Mouse (Mus musculus) layer of hippocampus, adult 18-20 months (tissue): ENCODE results near the gene Atp6v1g2. TPM values are rescaled to one million over a fixed set of nuclear protein-coding genes. Genes with fewer than 3 reads are reported as not detected.

Source experiments
- DNase-seq, 2 experiments: peaks; one replicate each; pipeline ENCODE4 v3.0.0; 2022; ENCODE audit warnings: low spot score in 2 of 2
- microRNA-seq, 2 experiments: library from miRNA; unstranded; fragments of <30 nt; microRNA quantifications; one replicate each; pipeline ENCODE4 v1.2.0; 2021
- total RNA-seq, 2 experiments: library from RNA; stranded (reverse); gene quantifications; 2 replicates each; pipeline ENCODE4 v1.2.3; 2021

Gene Atp6v1g2
- total RNA-seq, 2 experiments from 2014 or later: 637 to 681 TPM

- no peak for DNase-seq
These were observed 52.0 kb downstream of the Atp6v1g2 start for GRCm38 (mm10) chr17:35285431-35285830.

Small RNA genes lying within 50 kb of the gene (microRNA-seq; reads per million reads assigned to microRNA genes)
- gene Mir6973a (0 reads per million in 2 experiments), gene Mir6974 (0 to 0.20 reads per million in 2 experiments), gene Mir6975 (0 reads per million in 2 experiments), gene Mir8094 (0 reads per million in 2 experiments)

Other genes starting within 250 kb of the Atp6v1g2 start
- gene Vars, start 232.7 kb upstream of the Atp6v1g2 start, total RNA-seq: 10 to 100 TPM; 46.6 to 50.4 TPM
- gene Vwa7, start 217.1 kb upstream of the Atp6v1g2 start, total RNA-seq: under 1 TPM; 0.15 to 0.22 TPM
- gene Sapcd1, start 205.6 kb upstream of the Atp6v1g2 start, total RNA-seq: 1 to 10 TPM in 1 of 2 experiments, not detected in 1; 1.4 TPM
- 1 to 10 TPM; 1.5 to 1.6 TPM for gene Msh5, start 186.9 kb upstream of the Atp6v1g2 start, total RNA-seq
- 1 to 10 TPM; 7.7 to 8.3 TPM for gene Clic1, start 183.7 kb upstream of the Atp6v1g2 start, total RNA-seq
- 10 to 100 TPM in 1 of 2 experiments, 1 to 10 TPM in 1; 9.4 to 11.0 TPM for gene Ddah2, start 174.6 kb upstream of the Atp6v1g2 start, total RNA-seq
- not detected for gene Ly6g6c, start 168.3 kb upstream of the Atp6v1g2 start, total RNA-seq
- gene Mpig6b, start 167.5 kb upstream of the Atp6v1g2 start, total RNA-seq: not detected
- 1 to 10 TPM; 3.6 to 5.0 TPM for gene Ly6g6e, start 156.8 kb upstream of the Atp6v1g2 start, total RNA-seq
- 1 to 10 TPM in 1 of 2 experiments, under 1 TPM in 1; 0.87 to 2.0 TPM for gene Ly6g6d, start 155.6 kb upstream of the Atp6v1g2 start, total RNA-seq
- gene Ly6g6f, start 148.1 kb upstream of the Atp6v1g2 start, total RNA-seq: under 1 TPM; 0.57 to 0.58 TPM
- 100 to 1,000 TPM in 1 of 2 experiments, 10 to 100 TPM in 1; 97.6 to 103 TPM for gene Abhd16a, start 144.4 kb upstream of the Atp6v1g2 start, total RNA-seq
- gene Ly6g5c, start 125.4 kb upstream of the Atp6v1g2 start, total RNA-seq: not detected
- under 1 TPM; 0.30 to 0.56 TPM for gene Ly6g5b, start 118.2 kb upstream of the Atp6v1g2 start, total RNA-seq
- 10 to 100 TPM; 15.2 to 17.1 TPM for gene Gpank1, start 112.2 kb upstream of the Atp6v1g2 start, total RNA-seq
- 100 to 1,000 TPM; 179 to 185 TPM for gene Csnk2b, start 111.6 kb upstream of the Atp6v1g2 start, total RNA-seq
- 10 to 100 TPM; 22.5 to 28.9 TPM for gene D17H6S53E, start 107.3 kb upstream of the Atp6v1g2 start, total RNA-seq
- gene Apom, start 101.6 kb upstream of the Atp6v1g2 start, total RNA-seq: not detected
- 100 to 1,000 TPM; 323 to 339 TPM for gene Bag6, start 98.5 kb upstream of the Atp6v1g2 start, total RNA-seq
- 100 to 1,000 TPM; 317 to 343 TPM for gene Prrc2a, start 68.8 kb upstream of the Atp6v1g2 start, total RNA-seq
- gene Aif1, start 57.6 kb upstream of the Atp6v1g2 start, total RNA-seq: 10 to 100 TPM in 1 of 2 experiments, 1 to 10 TPM in 1; 9.4 to 13.0 TPM
- 1 to 10 TPM; 5.5 to 6.7 TPM for gene Lst1, start 45.2 kb upstream of the Atp6v1g2 start, total RNA-seq
- under 1 TPM; 0.41 to 0.64 TPM for gene Ltb, start 39.2 kb upstream of the Atp6v1g2 start, total RNA-seq
- not detected for gene Tnf, start 31.7 kb upstream of the Atp6v1g2 start, total RNA-seq
- under 1 TPM; 0.22 to 0.41 TPM for gene Lta, start 28.3 kb upstream of the Atp6v1g2 start, total RNA-seq
- gene Gm16181, start 12.8 kb upstream of the Atp6v1g2 start, total RNA-seq: not detected
- gene Nfkbil1, start 2.1 kb downstream of the Atp6v1g2 start, total RNA-seq: 10 to 100 TPM; 13.6 to 15.8 TPM
- gene Ddx39b, start 8.1 kb downstream of the Atp6v1g2 start, total RNA-seq: 100 to 1,000 TPM; 210 to 215 TPM
- 10 to 100 TPM; 22.1 to 26.7 TPM for gene H2-D1, start 29.1 kb downstream of the Atp6v1g2 start, total RNA-seq
- under 1 TPM; 0.15 to 0.25 TPM for gene H2-Q1, start 86.7 kb downstream of the Atp6v1g2 start, total RNA-seq
- under 1 TPM; 0.46 to 0.50 TPM for gene H2-Q2, start 108.6 kb downstream of the Atp6v1g2 start, total RNA-seq
- gene H2-Q4, start 146.0 kb downstream of the Atp6v1g2 start, total RNA-seq: 1 to 10 TPM; 1.5 to 2.4 TPM
- gene H2-Q6, start 191.2 kb downstream of the Atp6v1g2 start, total RNA-seq: under 1 TPM; 0.20 to 0.52 TPM
- under 1 TPM; 0.54 to 0.63 TPM for gene H2-Q7, start 205.5 kb downstream of the Atp6v1g2 start, total RNA-seq
- gene H2-Q10, start 236.4 kb downstream of the Atp6v1g2 start, total RNA-seq: under 1 TPM; 0.10 to 0.15 TPM